Mouse (Mus musculus) heart, embryonic 12.5 days (tissue): ENCODE measurements around the gene Thnsl2. TPM values are rescaled to one million over a fixed set of nuclear protein-coding genes. Genes with fewer than 3 reads are reported as not detected.
A peak's percentile ranks its signal among the peaks of the same experiment; 100 is the strongest.

Experiments used
- ATAC-seq: fragments of 200-750 bp; cut with Nextera tagmentation; 2 replicates; pipeline ENCODE4 v1.8.0; 2017; ENCODE audit warnings: moderate TSS enrichment, moderate library complexity; ENCODE audit not compliant: insufficient number of reproducible peaks, low FRiP score
- H3K27ac ChIP-seq: fragments of 300-500 bp; sonication (generic); 2 replicates; pipeline ENCODE4 v1.5.1; 2016; ENCODE audit warnings: mild to moderate bottlenecking, moderate library complexity; ENCODE audit not compliant: poor library complexity, severe bottlenecking
- H3K27me3 ChIP-seq: fragments of 300-500 bp; sonication (generic); replicated peaks from 2 replicates; pipeline ENCODE4 v1.6.1; 2016; ENCODE audit warnings: mild to moderate bottlenecking, moderate library complexity
- H3K36me3 ChIP-seq: fragments of 300-500 bp; sonication (generic); 2 replicates; pipeline ENCODE4 v1.6.1; 2016; ENCODE audit warnings: mild to moderate bottlenecking, moderate library complexity
- H3K4me1 ChIP-seq: fragments of 300-500 bp; sonication (generic); replicated peaks from 2 replicates; pipeline ENCODE4 v1.6.1; 2016; ENCODE audit warnings: mild to moderate bottlenecking
- H3K4me2 ChIP-seq: fragments of 300-500 bp; sonication (generic); 2 replicates; pipeline ENCODE4 v1.6.1; 2016; ENCODE audit warnings: mild to moderate bottlenecking, moderate library complexity
- H3K4me3 ChIP-seq: fragments of 300-500 bp; sonication (generic); 2 replicates; pipeline ENCODE4 v1.5.1; 2016; ENCODE audit warnings: mild to moderate bottlenecking
- H3K9ac ChIP-seq: fragments of 300-500 bp; sonication (generic); 2 replicates; pipeline ENCODE4 v1.6.1; 2016; ENCODE audit warnings: mild to moderate bottlenecking, moderate library complexity
- H3K9me3 ChIP-seq: fragments of 300-500 bp; sonication (generic); replicated peaks from 2 replicates; pipeline ENCODE4 v1.6.1; 2016; ENCODE audit warnings: mild to moderate bottlenecking, moderate library complexity
- WGBS: fragments of 180-500 bp; shearing (Covaris S2); methylation state at CpG from one replicate; pipeline ENCODE4 v1.1.7; 2016; 5-methylcytosine and 5-hydroxymethylcytosine counted together
- polyA plus RNA-seq: library from polyadenylated mRNA; unstranded; fragments of >200 nt; fragmentation: Nextera tagmentation; extraction: Ambion mirVana; gene quantifications from 2 replicates; pipeline ENCODE4 v1.2.1, GENCODE M21; 2016

The Thnsl2 gene
- polyA plus RNA-seq, 1 experiment from 2014 or later = 4.2 TPM

GRCm38 (mm10) chr6:71131038-71131437, 13.2 kb downstream of the Thnsl2 start:
- 0 out of 2 replicates have a peak, but pooled peaks cover 5% of the 10 kb centered on the region for H3K27me3 ChIP-seq
- ATAC-seq = no peak
- H3K4me3 ChIP-seq = no peak overlapping the region

DNA sequence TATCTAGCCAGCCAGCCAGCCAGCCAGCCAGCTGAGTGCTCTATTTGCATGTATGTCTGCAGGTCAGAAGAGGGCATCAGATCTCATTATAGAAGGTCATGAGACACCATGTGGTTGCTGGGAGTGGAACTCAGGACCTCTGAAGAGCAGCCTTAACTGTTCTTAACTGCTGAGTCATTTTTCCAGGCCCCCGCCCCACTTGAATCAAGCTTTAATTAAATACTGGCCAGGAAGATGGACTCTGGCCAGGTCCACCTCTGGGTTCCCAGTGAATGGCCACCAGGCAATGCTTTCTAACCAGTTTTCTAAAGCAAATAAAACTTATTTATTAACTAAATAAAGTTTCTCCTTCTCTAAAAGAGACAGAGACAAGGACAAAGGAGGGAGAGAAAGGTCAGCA, 14.0 kb downstream of the Thnsl2 start:
- 79% methylated on average over 1 of the region's 1 CpGs for WGBS

More at GRCm38 (mm10) chr6:71131038-71131437, 13.2 kb downstream of the Thnsl2 start:
- Histone ChIP-seq H3K4me1 (no peaks in the 10 kb centered on the region), H3K4me2 (no peak overlapping the region), H3K9me3 (no peaks in the 10 kb centered on the region), H3K36me3 (no peaks in the 10 kb centered on the region), H3K27ac (no peak overlapping the region), H3K9ac (no peak overlapping the region)

DNA sequence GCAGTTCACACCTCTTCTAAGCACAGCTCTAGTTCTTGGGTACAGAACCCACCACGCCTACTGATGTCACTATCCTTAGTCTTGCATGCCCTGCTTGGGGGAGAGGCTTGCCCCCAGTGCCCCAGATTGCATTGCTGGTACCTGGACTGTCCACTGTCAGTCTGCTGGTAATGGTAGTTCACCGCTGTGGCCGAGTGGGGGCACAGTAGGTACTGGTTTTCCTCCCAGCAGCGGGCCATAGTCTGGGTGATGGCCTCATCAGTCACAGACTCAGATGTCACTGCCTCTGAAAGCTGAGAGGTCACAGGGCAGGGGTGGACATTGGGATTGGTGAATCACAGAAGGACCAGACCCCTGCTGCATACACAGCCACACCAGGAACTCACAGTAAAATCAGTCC, 15.2 kb downstream of the Thnsl2 start:
- Histone ChIP-seq H3K9ac (no peak overlapping the region), H3K9me3 (no peaks in the 10 kb centered on the region), H3K4me3 (no peak overlapping the region), H3K27me3 (0 out of 2 replicates have a peak, but pooled peaks cover 5% of the 10 kb centered on the region), H3K27ac (no peak overlapping the region), H3K4me2 (no peak overlapping the region), H3K4me1 (no peaks in the 10 kb centered on the region), H3K36me3 (no peaks in the 10 kb centered on the region)
- ATAC-seq = no peak
- 49% methylated on average over 4 of the region's 4 CpGs for whole genome bisulfite sequencing

More for the DNA sequence above, 14.0 kb downstream of the Thnsl2 start:
- no peaks in the 10 kb centered on the region for H3K36me3 ChIP-seq
- no peak overlapping the region for H3K4me3 ChIP-seq
- ATAC-seq = no peak
- H3K9ac ChIP-seq = no peak overlapping the region
- no peaks in the 10 kb centered on the region for H3K4me1 ChIP-seq
- no peaks in the 10 kb centered on the region for H3K9me3 ChIP-seq
- no peak overlapping the region for H3K27ac ChIP-seq
- 0 out of 2 replicates have a peak, but pooled peaks cover 5% of the 10 kb centered on the region for H3K27me3 ChIP-seq
- H3K4me2 ChIP-seq = no peak overlapping the region

GRCm38 (mm10) chr6:71126290-71126689, 17.9 kb downstream of the Thnsl2 start:
- H3K27ac ChIP-seq = no peak overlapping the region
- 0 out of 2 replicates have a peak, but pooled peaks cover 5% of the 10 kb centered on the region for H3K27me3 ChIP-seq
- no peak overlapping the region for H3K4me3 ChIP-seq
- H3K9me3 ChIP-seq = no peaks in the 10 kb centered on the region
- 56% methylated on average over 3 of the region's 3 CpGs for WGBS
- no peak; the same call in 1 of the 2 replicates for ATAC-seq
- no peak overlapping the region for H3K9ac ChIP-seq
- H3K36me3 ChIP-seq = no peaks in the 10 kb centered on the region
- H3K4me2 ChIP-seq = no peak overlapping the region
- H3K4me1 ChIP-seq = no peaks in the 10 kb centered on the region

DNA sequence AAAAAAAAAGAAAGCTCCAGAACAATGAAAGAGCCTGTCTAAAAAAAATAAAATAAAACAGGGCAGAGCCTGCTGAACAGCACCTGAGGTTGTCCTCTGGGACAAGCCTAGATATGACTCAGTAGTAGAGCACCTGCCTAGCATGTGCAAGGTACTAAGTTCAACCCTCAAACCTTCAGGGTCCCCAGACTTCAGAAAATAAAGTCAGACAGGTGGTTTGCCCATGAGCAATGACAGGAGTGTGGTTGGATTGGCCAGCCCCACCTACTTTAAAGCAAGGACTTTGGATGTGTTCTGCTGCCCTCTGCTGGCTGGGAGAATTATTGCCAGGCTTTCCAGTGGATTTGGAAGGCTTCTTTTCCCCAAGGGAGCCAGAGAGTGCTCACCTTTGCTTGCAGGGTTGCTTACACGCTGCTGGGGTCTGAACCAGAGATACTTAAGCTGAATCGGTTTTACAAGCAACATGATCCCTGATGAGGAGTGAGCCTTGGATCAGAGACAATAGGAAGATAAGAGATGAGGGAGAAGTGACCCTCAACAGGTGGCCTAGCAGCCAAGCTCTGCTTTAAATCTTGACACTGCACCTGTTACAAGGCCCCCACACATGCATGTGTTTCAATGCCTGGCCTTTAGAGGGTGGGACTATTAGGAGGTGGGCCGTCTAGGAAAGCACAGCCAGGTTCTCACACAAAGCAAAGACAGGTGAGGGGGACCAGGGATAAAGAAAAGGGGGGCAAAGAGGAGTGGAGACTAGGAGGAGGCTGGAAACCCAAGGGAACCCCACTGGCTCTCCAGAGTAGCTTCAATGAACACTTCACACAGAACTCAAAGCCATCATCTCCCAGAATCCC, 19.0 kb downstream of the Thnsl2 start:
- peak; percentile 61; the same call in 1 of the 2 replicates for ATAC-seq
- WGBS = 2% methylated on average over 3 of the region's 3 CpGs
- Histone ChIP-seq H3K27ac (no peak overlapping the region), H3K4me2 (no peak overlapping the region), H3K4me3 (no peak overlapping the region), H3K9me3 (peaks cover 3% of the 10 kb centered on the region; the same call in 1 of the 2 replicates), H3K36me3 (no peaks in the 10 kb centered on the region), H3K9ac (no peak overlapping the region), H3K27me3 (0 out of 2 replicates have a peak, but pooled peaks cover 5% of the 10 kb centered on the region), H3K4me1 (no peaks in the 10 kb centered on the region)

GRCm38 (mm10) chr6:71119577-71120254, 24.5 kb downstream of the Thnsl2 start:
- Histone ChIP-seq H3K9ac (no peak overlapping the region), H3K9me3 (peaks cover 3% of the 10 kb centered on the region; the same call in 1 of the 2 replicates), H3K4me2 (no peak overlapping the region), H3K4me3 (no peak overlapping the region), H3K27ac (no peak overlapping the region), H3K27me3 (no peaks in the 10 kb centered on the region), H3K4me1 (0 out of 2 replicates have a peak, but pooled peaks cover 2% of the 10 kb centered on the region), H3K36me3 (no peaks in the 10 kb centered on the region)
- peak; percentile 48; the same call in 1 of the 2 replicates for ATAC-seq
- WGBS = 11% methylated on average over 10 of the region's 10 CpGs

DNA sequence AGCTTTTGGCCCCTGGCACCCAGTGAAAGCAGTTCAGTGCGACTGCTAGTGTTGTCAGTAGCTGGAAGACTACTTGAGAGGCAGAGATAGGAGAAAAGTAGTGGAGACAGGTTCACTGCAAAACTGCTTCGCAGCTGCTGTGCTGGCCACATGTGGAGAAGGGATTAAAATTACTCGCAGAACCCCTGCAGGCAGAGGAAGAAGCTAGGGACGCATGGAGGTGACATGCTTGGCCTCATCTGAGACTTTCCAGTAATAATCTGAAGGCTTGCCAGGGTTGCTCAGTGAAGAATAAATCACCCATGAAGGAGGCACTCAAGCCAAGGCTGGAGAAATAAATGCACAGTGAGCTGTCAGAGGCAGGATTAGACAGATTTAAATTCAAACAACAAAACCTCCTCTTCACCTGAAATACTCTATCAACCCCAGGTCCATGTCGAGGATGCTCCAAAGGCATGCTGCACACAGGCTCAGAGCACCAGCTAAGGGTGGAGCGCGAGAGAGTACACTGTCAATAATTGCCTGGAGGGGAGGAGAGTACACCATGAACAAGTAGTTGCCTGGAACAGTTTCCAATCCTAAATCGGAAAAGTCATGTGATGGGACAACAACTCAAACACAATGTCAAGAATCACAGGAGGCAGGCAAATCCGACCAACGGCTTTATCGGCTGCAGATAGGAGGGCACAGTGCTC, 32.7 kb downstream of the Thnsl2 start:
- no peaks in the 10 kb centered on the region for H3K36me3 ChIP-seq
- H3K9ac ChIP-seq = no peak overlapping the region
- H3K27ac ChIP-seq = no peak overlapping the region
- no peaks in the 10 kb centered on the region for H3K27me3 ChIP-seq
- H3K9me3 ChIP-seq = no peaks in the 10 kb centered on the region
- H3K4me1 ChIP-seq = no peaks in the 10 kb centered on the region
- 57% methylated on average over 11 of the region's 11 CpGs for WGBS
- H3K4me2 ChIP-seq = no peak overlapping the region
- no peak overlapping the region for H3K4me3 ChIP-seq
- no peak for ATAC-seq

GRCm38 (mm10) chr6:71106170-71106945, 37.9 kb downstream of the Thnsl2 start:
- peak overlapping the region; percentile 52 for H3K27ac ChIP-seq
- 51% methylated on average over 19 of the region's 19 CpGs for WGBS

GRCm38 (mm10) chr6:71096126-71096525, 48.1 kb downstream of the Thnsl2 start:
- 82% methylated on average over 3 of the region's 3 CpGs for WGBS
- ATAC-seq = no peak

More at GRCm38 (mm10) chr6:71106170-71106945, 37.9 kb downstream of the Thnsl2 start:
- peak overlapping the region; percentile 30 for H3K4me2 ChIP-seq
- H3K4me3 ChIP-seq = no peak overlapping the region
- no peaks in the 10 kb centered on the region for H3K9me3 ChIP-seq
- ATAC-seq = peak; percentile 84
- H3K36me3 ChIP-seq = no peaks in the 10 kb centered on the region
- no peak overlapping the region for H3K9ac ChIP-seq
- H3K27me3 ChIP-seq = no peaks in the 10 kb centered on the region
- H3K4me1 ChIP-seq = no peaks in the 10 kb centered on the region

DNA sequence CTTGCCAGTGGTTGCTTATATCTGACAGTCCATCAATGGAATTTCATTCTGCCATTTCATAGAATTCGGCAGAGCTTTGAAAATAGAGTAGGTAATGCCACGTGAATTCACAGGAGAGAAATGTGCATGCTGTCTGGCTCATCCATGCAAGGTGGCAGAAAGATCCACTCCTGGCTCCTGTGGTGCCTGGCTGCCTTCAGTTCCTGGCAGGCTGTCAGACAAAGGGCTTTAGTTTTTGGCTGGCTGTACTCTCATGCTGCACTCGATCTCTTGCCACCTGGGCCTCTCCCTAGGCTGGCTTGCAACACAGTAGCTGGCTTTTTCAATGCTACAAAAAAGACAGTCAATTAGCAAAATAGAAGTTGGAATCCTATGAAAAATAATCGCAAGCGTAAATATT, 49.5 kb downstream of the Thnsl2 start:
- no peak overlapping the region for H3K27ac ChIP-seq
- no peaks in the 10 kb centered on the region for H3K36me3 ChIP-seq
- no peak overlapping the region for H3K4me2 ChIP-seq
- no peaks in the 10 kb centered on the region for H3K9me3 ChIP-seq
- ATAC-seq = no peak
- WGBS = 76% methylated on average over 5 of the region's 5 CpGs
- H3K4me1 ChIP-seq = no peaks in the 10 kb centered on the region
- no peak overlapping the region for H3K9ac ChIP-seq
- no peaks in the 10 kb centered on the region for H3K27me3 ChIP-seq
- no peak overlapping the region for H3K4me3 ChIP-seq

More at GRCm38 (mm10) chr6:71096126-71096525, 48.1 kb downstream of the Thnsl2 start:
- Histone ChIP-seq H3K4me2 (no peak overlapping the region), H3K4me1 (no peaks in the 10 kb centered on the region), H3K27ac (no peak overlapping the region), H3K4me3 (no peak overlapping the region), H3K27me3 (no peaks in the 10 kb centered on the region), H3K36me3 (no peaks in the 10 kb centered on the region), H3K9ac (no peak overlapping the region), H3K9me3 (no peaks in the 10 kb centered on the region)
